Mouse (Mus musculus): ENCODE data around the gene Washc2. TPM values are rescaled to one million over a fixed set of nuclear protein-coding genes. Genes with fewer than 3 reads are reported as not detected.
"Not testable (repeated sequence)": the region's sequence is repeated elsewhere in the genome, so short reads cannot be mapped to it uniquely, and the experiment has no call there.

The Washc2 gene
- polyA plus RNA-seq (2017; shearing (Covaris generic)), result 10 to 100 TPM; 42.7 to 48.4 TPM

GRCm38 (mm10) chr6:116207729-116208534 is at the start of gene Washc2:
TSS of gene Washc2 (plus strand) at chr6:116208038.
- ATAC-seq, result peak; percentile 84

- ATAC-seq, result no peak
Measured at GRCm38 (mm10) chr6:116166383-116166782, 41.5 kb upstream of the Washc2 start.

GRCm38 (mm10) chr6:116173511-116174099 is 34.2 kb upstream of the Washc2 start:
- peak; percentile 36 for ATAC-seq

- ATAC-seq, result no peak
Measured at GRCm38 (mm10) chr6:116178376-116178775, 29.5 kb upstream of the Washc2 start.

GRCm38 (mm10) chr6:116180731-116181130 is 27.1 kb upstream of the Washc2 start:
- ATAC-seq, result no peak

GRCm38 (mm10) chr6:116183509-116183908 is 24.3 kb upstream of the Washc2 start:
- no peak for ATAC-seq

GRCm38 (mm10) chr6:116186485-116186884 is 21.4 kb upstream of the Washc2 start:
- ATAC-seq, result peak; percentile 24

GRCm38 (mm10) chr6:116189417-116189816 is 18.4 kb upstream of the Washc2 start:
- no peak for ATAC-seq

- ATAC-seq, result no peak
Measured at GRCm38 (mm10) chr6:116192809-116193311, 15.0 kb upstream of the Washc2 start.

- peak; percentile 81 for ATAC-seq
Measured at GRCm38 (mm10) chr6:116193394-116194393, 14.1 kb upstream of the Washc2 start, which contains the start of gene Tmcc1. TSS of gene Tmcc1 (minus strand) at chr6:116193486.

GRCm38 (mm10) chr6:116195811-116196210 is 12.0 kb upstream of the Washc2 start:
- no peak for ATAC-seq

- ATAC-seq, result peak; percentile 58
Measured at GRCm38 (mm10) chr6:116198173-116198572, 9.7 kb upstream of the Washc2 start.

- no peak for ATAC-seq
Measured at GRCm38 (mm10) chr6:116199682-116200081, 8.2 kb upstream of the Washc2 start.

GRCm38 (mm10) chr6:116227767-116228166 is 19.9 kb downstream of the Washc2 start:
- no peak for ATAC-seq

GRCm38 (mm10) chr6:116228785-116229525 is 21.1 kb downstream of the Washc2 start:
- ATAC-seq, result peak; percentile 82

- not testable (repeated sequence) for ATAC-seq
Measured at GRCm38 (mm10) chr6:116234821-116235220, 27.0 kb downstream of the Washc2 start.

GRCm38 (mm10) chr6:116235336-116235735 is 27.5 kb downstream of the Washc2 start:
- ATAC-seq, result no peak

GRCm38 (mm10) chr6:116238083-116238482 is 30.2 kb downstream of the Washc2 start:
- no peak for ATAC-seq

- no peak for ATAC-seq
Measured at GRCm38 (mm10) chr6:116240371-116240770, 32.5 kb downstream of the Washc2 start.

- ATAC-seq, result no peak
Measured at GRCm38 (mm10) chr6:116259649-116260048, 51.8 kb downstream of the Washc2 start.

GRCm38 (mm10) chr6:116260481-116260880 is 52.6 kb downstream of the Washc2 start:
- no peak for ATAC-seq

GRCm38 (mm10) chr6:116262824-116263223 is 55.0 kb downstream of the Washc2 start:
- no peak for ATAC-seq

Measured in activated CD4-positive, CD25-positive, alpha-beta regulatory T cell, adult 4 months (primary cell).